Mouse (Mus musculus) megakaryocyte, adult 5-6 weeks (primary cell): ENCODE measurements around the gene Ints7. TPM values are rescaled to one million over a fixed set of nuclear protein-coding genes. Genes with fewer than 3 reads are reported as not detected.

Experiments used
- total RNA-seq, 2 experiments: library from RNA; stranded (forward) in 1 of 2; stranded (reverse) in 1 of 2; fragments of 153-499, 151-499 nt in 1 of 2; fragments of 221-1000, 200-1000 nt in 1 of 2; gene quantifications; 2 replicates each; pipeline versions ENCODE4 v1.2.3 to v1.2.4; 2015 to 2017

The Ints7 gene
- total RNA-seq, 2 experiments from 2014 or later = 18.1 to 33.7 TPM

Other genes with a start within 250 kb of the Ints7 start
- 9.4 and 14.9 TPM in 2 replicates for gene Tmem206, start 249.7 kb upstream of the Ints7 start, total RNA-seq (2015)
- gene Tmem206, start 249.7 kb upstream of the Ints7 start, total RNA-seq (2017) = 9.0 and 10.3 TPM in 2 replicates
- gene Ppp2r5a, start 172.4 kb upstream of the Ints7 start, total RNA-seq (2015) = 333 and 372 TPM in 2 replicates
- gene Ppp2r5a, start 172.4 kb upstream of the Ints7 start, total RNA-seq (2017) = 428 and 451 TPM in 2 replicates
- 34.7 and 36.7 TPM in 2 replicates for gene Dtl, start 92 bp upstream of the Ints7 start, total RNA-seq (2015)
- gene Dtl, start 92 bp upstream of the Ints7 start, total RNA-seq (2017) = 24.2 and 30.4 TPM in 2 replicates
- gene Lpgat1, start 142.2 kb downstream of the Ints7 start, total RNA-seq (2015) = 25.4 and 34.4 TPM in 2 replicates
- gene Lpgat1, start 142.2 kb downstream of the Ints7 start, total RNA-seq (2017) = 29.3 and 29.4 TPM in 2 replicates
- gene Nek2, start 245.8 kb downstream of the Ints7 start, total RNA-seq (2015) = 19.9 and 25.9 TPM in 2 replicates
- 33.7 and 45.2 TPM in 2 replicates for gene Nek2, start 245.8 kb downstream of the Ints7 start, total RNA-seq (2017)